Mouse (Mus musculus) Muller cell, postnatal 12 days (primary cell): ENCODE measurements at regions not wholly inside any gene's neighbourhood (a gene's known extent, or its start where the extent isn't known, plus 50 kb on each side); places are given as distances from the start of the nearest gene placed in this dataset.

Experiments
- DNase-seq: peaks from one replicate; pipeline ENCODE4 v3.0.0-alpha.2; 2015; ENCODE audit errors: inconsistent ontology term

DNA sequence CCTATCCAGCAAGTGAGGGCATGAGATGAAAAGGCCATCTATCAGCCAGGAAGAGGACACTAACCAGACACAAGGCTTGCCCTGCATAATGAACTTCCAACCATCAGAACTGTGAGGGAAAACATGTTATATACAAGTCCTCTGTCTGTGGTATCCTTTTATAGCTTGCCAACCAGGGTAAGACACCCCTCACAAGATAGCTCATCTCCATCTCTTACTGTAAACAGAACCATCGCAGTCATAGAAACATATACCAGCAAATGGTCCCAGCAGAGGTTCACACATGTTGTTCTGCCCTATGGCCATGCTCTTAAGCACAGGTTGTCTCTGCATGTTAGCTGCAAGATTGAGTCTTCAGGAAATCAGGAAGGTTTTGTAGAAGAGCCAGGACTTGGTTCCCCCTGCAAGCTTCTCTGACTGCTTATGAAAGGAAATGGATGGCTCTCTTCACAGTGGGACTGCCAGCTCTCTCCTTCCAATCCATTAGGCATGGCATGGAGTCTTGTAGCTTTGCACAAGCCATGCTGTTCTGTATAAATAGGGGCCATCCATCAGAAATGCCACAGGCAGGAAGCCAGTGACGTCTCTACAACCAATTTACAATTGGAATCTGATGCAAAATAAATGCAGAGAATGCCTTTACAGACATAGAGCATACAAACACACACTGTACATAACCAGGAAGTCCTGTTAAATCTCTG, 1514.0 kb upstream of the Lrrc6 start:
- peak; percentile 38 for DNase-seq

DNA sequence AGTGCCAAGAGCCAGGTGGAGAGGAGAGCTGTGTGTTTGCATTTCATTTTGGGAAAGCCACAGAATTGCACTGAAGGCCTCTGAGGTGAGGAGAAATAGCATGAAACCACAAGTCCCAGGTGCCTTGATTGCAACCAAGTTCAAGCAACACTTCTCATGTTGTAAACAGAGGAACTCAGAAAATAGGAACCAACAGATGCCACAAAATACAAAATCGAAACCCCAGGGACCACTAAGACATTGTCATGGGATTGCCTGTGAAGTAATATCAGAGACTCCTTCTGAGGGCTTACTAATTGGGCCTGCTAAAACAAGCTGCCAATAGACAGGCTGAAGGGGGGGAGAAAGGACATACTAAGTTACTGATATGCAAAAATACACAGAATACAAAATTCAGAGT, 1510.5 kb upstream of the Lrrc6 start:
- no peak for DNase-seq

DNA sequence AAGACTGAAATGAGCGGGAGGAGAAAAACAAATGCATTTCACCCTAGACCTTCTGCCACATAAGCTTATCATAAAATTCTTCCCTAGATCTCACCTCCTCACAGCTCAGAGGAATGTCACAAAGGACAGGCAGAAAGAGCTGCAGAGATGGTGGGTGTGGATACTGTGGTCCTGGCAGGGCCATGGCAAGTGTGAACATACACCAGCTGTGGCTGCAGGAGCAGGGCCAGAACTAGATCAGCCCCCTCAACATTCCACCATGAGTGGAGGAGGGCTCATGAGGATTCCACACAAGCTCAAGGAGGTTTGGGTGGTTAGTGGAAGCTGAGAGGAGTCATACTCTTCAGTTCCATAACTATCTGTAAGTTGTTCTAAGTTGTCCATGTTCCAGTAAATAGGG, 1509.5 kb upstream of the Lrrc6 start:
- DNase-seq, result peak; percentile 11

DNA sequence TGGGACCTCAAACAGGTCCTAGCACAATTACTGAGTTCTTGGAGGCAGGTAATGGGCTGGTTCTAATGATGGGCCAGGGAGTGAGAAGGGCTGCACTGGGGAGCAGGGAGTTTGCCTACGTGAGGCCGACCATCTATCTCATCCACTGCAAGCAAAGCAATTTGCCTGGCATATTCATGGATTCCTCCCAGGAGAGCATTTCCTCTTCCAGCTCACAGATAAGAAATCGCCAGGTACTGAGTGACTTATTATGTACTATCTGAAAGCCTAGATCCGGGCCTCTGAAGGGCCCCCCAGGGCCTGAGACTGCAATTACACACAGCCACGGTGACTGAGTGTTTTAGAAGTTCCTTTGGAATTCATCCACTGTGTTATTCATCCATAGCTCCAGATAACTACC, 1504.1 kb upstream of the Lrrc6 start:
- no peak for DNase-seq

DNA sequence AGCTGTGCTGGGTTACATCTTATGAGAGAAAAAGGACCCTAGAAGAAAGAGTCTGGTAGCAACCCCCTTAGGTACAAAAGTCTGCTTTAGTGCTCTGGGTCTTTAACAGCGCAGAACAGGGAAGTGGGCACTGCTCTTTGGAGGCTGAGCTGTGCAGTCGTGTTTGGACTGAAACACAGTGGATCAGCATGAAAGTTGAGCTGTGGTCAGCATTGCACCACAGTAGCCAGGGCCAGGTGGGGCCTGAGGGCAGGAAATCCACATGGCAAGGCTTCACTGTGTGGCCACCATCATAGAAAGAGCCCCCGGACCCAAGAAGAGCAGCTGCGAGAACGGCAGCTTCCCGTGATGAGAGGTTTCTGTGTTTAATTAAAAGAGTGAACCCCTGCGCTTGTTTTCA, 1495.8 kb upstream of the Lrrc6 start:
- DNase-seq, result peak; percentile 29

DNA sequence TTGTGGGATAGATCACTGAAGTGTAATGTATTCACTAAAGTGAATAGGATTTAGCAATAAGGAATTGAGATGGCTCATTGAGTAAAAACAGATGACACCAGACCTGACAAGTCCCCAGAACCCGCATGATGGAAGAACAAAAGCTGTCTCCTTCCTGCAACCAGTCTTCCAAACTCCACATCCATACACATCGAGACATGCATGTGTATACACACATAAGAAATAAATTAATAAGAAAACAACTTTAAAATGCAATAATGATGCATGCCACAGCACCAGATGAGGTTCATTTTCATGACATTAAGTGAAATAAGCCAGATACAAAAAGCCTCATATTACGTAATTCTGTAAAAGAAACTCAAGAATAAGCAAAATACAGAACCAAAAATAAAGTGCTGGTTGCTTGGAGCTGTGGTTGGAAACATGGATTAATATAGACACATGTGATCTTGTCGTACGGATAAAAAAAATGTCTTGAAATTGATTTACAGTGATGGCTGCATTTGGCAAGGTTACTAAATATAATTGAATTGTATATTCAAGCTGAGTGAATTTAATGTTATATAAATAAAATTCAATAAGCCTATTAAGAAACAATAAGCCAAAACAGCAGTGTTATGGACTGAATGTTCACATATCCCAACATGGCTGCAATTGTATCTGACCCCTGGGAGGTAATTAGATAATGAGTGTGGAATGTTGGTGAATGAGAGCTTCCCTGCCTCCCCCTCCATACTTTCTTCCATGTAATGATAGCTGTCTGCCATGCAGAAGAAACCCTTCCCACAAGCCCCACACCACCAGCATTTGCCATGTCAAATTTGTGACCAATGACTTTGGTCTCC, 1488.9 kb upstream of the Lrrc6 start:
- DNase-seq, result no peak

DNA sequence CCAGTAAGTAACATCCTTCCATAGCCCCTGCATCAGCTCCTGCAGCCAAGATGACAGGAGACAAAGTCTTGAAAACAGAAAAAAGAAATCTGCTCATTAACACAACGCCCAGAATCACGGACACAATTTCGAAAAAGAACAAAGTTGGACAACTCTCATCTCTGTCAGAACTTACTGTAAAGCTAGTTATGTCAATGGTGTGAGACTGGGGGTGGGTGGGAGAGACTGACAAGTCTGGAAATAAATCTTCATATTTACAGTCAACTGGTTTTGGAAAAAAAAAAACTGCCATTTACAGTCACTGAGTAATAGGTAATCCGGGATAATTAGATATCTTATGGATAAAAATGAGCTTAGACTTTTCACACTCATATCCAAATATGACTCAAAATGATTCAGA, 1487.2 kb upstream of the Lrrc6 start:
- no peak for DNase-seq

DNA sequence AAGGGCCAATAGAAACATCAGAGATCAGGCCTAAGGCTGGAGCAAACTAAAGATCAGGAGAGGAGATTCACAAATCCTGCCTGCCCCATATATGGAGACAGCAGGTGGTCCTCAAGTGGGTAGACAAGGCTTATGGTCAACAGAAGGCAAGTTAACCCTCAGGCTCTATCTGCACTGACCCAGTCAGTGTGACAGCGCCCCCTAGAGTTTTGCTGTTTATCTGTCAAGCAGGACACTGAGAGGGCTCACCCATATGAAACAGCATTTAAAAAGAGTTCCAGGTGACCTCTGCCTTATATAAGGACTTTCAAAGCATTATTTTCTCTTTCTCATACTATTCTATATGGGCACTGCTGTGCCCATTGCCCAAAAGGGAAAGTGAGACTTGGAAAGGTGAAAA, 1482.5 kb upstream of the Lrrc6 start:
- DNase-seq, result no peak

DNA sequence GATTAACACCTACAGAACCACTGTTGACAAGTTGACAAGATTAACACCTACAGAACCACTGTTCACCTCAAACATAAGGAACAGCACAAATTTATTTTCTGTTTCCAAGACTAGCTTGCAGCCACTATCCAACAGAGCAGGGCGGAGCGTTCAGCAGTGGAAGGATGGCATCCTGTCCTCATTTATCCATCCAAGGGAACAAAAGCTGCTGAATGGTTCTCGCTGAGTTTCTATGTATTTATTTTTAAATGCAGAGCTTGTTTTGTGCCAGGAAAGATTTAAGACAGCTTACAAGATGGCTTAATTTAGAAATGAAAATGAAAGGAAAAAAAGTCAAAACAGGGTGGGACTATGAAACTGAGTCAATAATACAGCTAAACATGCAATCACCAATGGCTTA, 1481.2 kb upstream of the Lrrc6 start:
- DNase-seq, result no peak

DNA sequence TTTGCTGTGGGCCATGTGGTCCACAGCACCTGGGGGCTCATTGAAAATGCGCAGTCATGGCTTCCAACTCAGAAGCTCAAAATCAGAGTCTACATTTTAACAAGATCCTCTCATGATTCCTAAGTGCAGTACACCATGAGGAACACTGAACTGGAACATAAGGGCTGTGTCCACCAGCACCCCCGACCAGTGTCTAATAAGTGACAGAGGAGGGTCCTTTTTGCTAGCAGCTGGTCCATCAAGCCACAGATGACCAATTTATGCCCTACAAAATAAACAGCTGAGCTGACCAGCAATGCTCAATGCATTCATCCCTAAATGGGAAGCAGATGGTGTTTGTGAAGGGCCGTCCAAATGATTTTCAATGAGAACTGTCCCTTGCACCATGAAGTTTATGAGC, 1478.7 kb upstream of the Lrrc6 start:
- no peak for DNase-seq

DNA sequence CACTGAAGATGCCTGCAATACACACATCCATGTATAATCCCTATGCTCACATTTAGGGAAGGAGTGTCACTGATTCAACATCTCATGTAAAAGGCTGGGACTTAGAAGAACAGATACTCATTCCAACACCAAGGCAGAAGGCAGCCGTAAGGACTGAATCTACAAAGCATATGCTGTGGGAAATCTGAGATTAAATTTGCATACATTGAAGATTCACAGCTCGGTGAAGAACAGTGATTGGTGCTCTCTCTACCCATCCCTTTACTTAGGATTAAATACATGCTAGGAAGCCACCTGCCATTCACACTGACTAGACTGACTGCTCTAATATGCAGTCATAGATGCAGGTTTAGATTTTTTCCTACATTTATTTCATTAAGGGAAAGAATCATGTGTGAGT, 1476.5 kb upstream of the Lrrc6 start:
- DNase-seq, result no peak

DNA sequence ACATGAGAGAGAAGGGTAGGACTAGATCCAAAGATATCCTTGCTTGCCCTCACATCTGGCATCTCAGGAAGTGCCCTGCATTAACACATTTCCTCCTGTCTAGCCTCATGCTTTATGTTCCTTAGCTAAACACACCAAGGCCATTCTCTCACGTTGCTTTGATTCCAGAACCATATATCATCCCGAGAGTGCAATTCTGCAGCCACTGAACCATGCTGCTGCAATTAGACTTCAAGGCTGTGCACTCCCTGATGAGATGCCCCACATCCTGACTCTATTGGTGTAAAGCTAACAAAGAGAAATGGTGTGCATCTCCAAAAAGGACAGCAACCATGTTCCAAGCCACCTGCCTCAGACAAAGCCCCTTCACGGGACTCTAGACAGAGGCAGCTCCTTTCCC, 1471.3 kb upstream of the Lrrc6 start:
- DNase-seq, result no peak

DNA sequence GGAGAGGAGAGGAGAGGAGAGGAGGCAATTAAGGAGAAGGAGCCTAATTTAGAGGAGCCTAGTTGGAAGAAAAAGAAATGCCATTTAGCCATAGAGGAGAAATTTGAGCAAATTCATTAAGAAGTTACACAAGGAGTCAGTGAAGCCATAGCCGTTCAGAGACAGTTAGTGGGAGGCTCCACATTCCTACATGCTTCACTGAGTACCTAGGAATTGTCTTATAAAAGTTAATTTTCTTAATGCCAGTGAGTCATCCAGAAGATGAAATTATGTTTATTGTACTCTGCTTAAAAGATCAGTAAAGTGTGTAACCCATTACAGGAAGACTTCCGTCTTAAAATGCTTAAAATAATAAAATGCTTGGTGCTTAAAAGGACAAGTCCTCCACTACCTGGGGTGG, 1453.5 kb upstream of the Lrrc6 start:
- DNase-seq, result no peak

DNA sequence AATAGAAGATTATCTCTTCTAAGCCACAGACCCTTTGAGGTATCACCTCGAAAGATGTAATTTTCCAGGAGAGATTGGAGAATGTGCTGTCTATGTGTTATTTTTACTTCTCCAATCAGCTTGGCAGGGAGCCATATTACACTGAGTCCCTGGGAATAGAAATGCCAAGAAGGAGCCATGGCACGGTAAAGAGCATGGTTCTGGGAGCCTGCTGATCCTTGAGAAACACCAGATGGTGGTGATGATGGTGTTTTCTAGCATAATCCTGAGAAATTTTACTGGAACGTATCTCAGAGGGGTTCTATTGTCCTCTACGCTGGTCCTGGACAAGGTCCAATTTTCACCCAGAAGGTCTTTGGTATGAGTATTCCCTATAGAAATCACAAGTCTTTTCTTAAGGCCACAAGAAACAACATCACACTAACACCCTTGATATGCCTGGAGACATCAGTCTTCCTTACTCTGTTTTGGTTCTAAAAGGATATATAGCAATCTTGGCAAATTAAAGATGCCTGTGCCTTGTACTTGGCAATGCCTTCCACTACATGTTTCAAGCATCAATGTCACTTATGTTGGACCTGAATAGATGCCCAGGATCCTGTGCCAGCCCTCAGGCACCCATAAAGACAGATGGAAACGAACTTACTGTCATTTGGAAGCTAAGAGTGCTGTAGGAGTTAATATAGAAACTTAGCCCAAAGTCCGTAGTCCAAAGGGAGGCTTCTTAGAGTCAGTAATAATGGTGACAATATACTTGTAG, 1449.8 kb upstream of the Lrrc6 start:
- no peak for DNase-seq

DNA sequence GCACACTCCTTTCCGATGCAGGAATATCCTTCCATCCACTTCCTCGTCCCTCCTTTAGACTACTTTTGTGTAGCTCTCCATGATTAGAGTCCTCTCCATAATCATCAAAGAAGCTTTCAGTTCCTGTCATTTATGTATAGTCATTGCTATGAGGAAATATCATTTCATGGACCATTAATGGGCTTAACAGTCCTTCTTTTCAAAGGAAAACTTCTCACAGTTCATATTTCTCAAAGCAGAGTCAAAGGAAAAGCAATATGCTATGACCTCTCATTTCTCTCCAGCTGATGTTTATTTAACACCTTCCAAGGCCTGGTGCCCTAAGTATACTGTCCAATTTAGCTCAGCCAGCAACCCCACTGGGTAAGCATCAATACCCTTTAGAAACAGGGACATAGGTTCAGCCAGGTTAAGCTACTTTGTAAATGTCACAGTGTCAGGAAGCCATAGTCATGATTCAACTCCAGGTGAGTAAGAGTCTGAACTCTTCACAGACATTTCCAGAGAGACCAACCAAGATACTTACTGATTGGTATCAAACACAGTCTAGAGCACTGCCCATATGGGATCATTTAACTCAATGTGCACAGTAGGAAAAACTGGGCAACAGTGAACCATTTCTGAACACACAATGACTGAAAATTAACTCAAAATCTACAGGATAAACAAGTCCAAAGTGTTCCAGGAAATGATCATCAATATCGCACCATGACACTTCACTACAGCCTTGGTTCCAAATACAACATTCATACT, 1443.8 kb upstream of the Lrrc6 start:
- DNase-seq, result no peak

DNA sequence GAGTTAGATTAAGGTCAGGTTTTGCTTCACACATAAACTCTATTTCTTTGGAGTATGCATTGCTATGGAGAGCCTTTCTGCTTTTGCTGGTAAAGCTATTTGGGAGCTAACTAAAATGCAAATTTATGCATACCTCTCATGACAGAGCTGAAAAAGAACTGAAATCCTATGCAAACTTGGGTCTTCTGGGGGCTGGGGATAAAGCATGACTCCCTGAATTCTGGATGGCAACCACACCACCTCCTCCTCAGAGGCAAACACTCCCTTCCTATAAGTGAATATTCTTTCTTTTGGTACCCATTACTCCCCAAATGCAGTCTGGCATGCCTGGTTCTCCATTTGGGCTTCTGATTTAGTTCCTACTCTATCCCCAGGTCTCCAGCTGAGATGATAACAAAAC, 1442.3 kb upstream of the Lrrc6 start:
- no peak for DNase-seq

DNA sequence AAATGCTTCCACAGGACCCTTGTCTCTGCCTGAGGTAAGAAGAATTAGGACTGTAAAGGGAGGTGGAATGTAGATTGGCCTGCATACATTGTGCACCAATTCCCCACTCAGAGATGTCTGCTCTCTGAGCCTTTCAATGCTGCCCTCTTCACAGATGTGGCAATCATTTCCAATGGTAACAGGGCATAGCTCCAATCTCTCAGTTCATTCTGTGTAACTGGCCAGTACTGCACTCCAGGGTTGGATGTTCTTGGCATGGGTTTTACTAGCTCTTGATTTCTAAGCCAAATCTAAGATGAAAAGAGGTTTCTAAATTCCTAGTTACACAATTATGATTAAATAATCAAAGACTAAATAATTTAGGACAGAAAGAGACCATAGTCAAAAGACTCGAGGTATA, 1439.8 kb upstream of the Lrrc6 start:
- peak; percentile 26 for DNase-seq

DNA sequence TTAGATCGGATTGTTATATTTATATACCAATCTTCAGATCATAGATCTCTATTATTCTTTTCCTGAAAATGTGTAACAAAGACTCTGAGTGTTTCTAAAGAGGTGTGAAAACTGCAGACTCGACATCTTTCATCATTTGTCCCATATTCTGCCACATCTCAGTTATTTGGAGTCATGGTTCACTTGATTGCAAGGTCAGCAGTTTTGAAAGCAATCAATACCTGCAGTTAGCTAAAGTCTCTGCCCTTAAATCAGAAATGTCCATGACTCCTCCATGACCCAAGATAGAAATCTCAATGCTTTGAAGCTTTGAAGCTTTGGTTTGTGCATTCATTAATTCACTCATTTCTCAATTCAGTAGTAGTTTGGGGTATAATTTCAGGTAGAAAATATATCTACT, 1424.2 kb upstream of the Lrrc6 start:
- no peak for DNase-seq

DNA sequence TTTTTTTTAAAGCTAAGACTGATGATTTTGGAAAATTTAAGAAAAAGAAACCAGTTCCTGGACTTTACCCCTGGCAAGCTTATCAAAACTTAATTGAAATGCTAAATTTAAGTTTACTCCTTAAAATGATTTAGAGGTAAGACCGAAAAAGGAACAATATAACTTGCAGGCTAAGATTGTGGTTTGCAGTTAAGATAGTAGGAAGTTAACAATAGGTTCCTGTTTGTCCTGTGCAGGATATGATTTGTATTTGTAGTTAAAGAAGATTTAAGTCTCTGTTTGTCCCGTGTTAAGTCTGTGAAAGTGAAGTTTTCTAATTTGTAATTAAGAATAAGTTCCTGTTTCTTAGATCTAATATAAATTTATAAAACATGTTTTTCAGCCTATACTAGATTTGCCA, 1406.3 kb upstream of the Lrrc6 start:
- DNase-seq, result no peak

DNA sequence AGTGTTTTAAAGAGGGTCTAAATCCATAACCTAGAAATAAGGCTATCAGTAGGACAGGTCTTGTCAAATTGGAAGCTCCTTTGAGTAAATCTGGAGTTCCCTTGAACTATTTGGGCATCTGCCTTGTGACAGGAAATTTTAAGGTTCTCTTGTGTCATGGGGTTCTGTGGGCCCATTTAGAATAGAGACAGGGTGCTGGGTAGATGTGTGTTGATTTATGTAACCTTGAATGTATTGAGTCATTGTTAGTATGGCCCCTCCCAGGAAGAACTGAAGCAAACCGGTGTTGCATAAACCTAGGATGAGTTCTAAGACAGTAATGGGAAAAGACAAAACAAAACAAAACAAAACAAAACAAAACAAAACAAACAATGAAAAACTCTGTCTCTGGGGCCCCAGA, 1404.6 kb upstream of the Lrrc6 start:
- DNase-seq, result no peak

DNA sequence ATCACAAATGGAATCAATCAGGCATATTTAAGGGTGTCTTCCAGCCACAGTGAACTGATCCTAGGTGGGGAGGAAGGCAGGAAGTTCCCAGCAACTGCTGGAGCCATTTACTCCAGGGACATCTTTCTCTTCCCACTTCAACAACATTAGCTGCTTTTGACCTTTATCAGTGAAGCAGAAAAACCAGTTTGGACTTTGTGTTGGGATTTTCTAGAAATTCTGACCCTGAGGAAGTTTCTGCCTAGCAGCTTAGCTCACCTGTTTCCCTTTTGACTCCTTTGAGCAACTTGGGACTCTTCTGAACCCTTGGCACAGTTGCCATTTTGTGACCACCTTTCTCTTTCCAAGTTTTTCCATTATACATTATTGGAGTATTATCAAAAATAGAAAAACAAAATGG, 1403.9 kb upstream of the Lrrc6 start:
- DNase-seq, result no peak

DNA sequence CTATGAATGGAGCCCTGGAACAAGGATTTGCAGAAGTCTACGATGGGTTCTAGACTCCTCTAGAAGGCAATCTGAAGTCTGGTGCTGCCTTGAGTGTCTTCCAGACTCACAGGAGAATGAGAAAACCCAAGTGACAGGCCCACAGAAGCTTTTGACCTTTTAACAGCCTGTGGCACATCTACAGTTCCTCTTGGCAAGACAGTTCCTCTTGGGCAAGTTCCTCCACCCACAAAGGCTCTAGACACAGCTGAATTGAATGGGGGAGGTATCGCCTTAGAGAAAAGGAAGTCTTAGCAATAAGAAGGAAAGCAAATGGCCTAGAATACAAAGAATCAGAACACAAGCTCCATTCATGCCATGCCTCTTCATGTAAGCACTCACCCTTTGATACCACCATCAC, 1402.3 kb upstream of the Lrrc6 start:
- no peak for DNase-seq
